Mouse (Mus musculus): ENCODE data around the gene Tirap. TPM values are rescaled to one million over a fixed set of nuclear protein-coding genes. Genes with fewer than 3 reads are reported as not detected.
A peak's percentile ranks its signal among the peaks of the same experiment; 100 is the strongest.

Tirap gene
- 9.7 and 10.5 TPM in 2 replicates for polyA plus RNA-seq (2016; fragmentation: Nextera tagmentation; extraction: Ambion mirVana)

DNA sequence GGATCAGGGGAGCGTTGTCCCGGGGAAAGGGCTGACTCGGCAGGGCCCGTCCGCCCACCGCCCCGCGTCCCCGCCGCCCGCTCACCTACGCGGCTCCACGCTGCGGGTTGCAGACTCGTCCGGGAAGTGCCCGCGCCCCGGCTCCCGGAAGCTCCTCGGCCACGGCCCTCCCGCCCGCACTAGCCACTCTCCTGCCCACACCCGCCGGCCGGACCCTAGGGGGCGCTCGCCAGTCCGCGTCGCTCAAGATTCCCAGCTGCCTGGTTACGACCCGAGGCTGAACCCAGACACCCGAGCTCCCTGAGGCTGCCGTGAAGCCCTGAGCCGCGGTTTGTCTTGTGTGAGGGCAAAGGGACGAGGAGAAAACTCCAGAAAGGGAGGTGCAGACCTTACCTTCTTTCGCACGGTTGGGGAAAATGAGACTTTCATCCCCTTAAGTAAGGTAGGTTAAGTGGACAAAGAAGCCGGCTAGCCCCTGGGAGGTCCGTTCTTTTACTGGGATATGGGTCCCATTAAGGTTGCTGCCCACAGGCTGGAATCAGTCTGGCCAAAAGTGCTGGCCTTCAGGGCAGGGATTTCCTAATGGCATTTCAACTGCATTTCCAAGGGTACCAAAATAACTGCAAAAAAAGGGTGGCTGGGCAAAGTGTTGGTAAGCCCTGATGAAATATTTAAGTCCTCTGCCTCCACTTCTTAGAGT lies at the start of gene Tirap, which contains the start of gene Srpr:
Gene Tirap, minus strand, starts transcription at position 520 of the 700 bp plus-strand sequence.
Gene Srpr, plus strand, starts transcription at position 404 of the 700 bp plus-strand sequence.
- Histone ChIP-seq H3K27me3 (replicated peaks) (no peaks in the 10 kb centered on the region), H3K4me1 (peaks cover 7% of the 10 kb centered on the region; the same call in 1 of the 2 replicates), H3K4me3 (peak within 1 kb of the TSS; percentile 58), H3K4me2 (replicated peaks) (peak within 1 kb of the TSS; percentile 71), H3K9ac (peak within 1 kb of the TSS; percentile 67), H3K9me3 (no peaks in the 10 kb centered on the region), H3K27ac (no peak within 1 kb of the TSS), H3K36me3 (peaks cover 12% of the 10 kb centered on the region)
- under 1% methylated on average over 44 of the region's 44 CpGs for WGBS
- ATAC-seq (ENCODE audit: low FRiP score, low read depth), result peak; percentile 94

- Histone ChIP-seq H3K27ac (no peak overlapping the region), H3K4me2 (replicated peaks) (no peak overlapping the region), H3K27me3 (replicated peaks) (no peaks in the 10 kb centered on the region), H3K9ac (no peak overlapping the region), H3K9me3 (no peaks in the 10 kb centered on the region), H3K36me3 (no peaks in the 10 kb centered on the region), H3K4me1 (peaks cover 3% of the 10 kb centered on the region; the same call in 1 of the 2 replicates), H3K4me3 (no peak overlapping the region)
- no peak for ATAC-seq (ENCODE audit: low FRiP score, low read depth)
Observed at GRCm38 (mm10) chr9:35249476-35249875, 49.4 kb upstream of the Tirap start.

DNA sequence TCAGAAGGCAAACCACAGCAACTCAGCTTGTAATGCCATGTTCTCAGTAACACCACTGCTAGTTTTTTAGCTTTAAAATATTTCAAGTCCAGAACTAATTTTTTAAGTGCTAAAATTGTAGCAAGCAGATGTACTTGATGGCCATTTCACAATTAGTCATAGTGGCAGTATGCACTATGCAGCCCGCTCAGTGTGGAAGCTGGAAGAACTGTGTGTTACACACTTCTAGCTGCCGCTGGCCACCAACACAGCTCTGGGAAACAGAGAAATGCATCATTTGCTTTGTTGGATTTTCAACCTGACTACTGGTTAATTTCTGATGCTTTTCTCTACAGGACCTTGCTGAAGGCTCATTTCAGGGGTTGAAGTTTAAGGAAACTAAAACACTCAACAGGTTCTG lies 47.3 kb upstream of the Tirap start:
- 94% methylated on average over 2 of the region's 2 CpGs for WGBS
- Histone ChIP-seq H3K4me3 (no peak overlapping the region), H3K27ac (no peak overlapping the region), H3K36me3 (no peaks in the 10 kb centered on the region), H3K27me3 (replicated peaks) (no peaks in the 10 kb centered on the region), H3K9me3 (no peaks in the 10 kb centered on the region), H3K4me1 (peaks cover 3% of the 10 kb centered on the region; the same call in 1 of the 2 replicates), H3K4me2 (replicated peaks) (no peak overlapping the region), H3K9ac (no peak overlapping the region)
- ATAC-seq (ENCODE audit: low FRiP score, low read depth), result no peak

- H3K9ac ChIP-seq, result no peak overlapping the region
- peaks cover 7% of the 10 kb centered on the region for H3K36me3 ChIP-seq
Observed at GRCm38 (mm10) chr9:35239734-35240133, 39.6 kb upstream of the Tirap start.

DNA sequence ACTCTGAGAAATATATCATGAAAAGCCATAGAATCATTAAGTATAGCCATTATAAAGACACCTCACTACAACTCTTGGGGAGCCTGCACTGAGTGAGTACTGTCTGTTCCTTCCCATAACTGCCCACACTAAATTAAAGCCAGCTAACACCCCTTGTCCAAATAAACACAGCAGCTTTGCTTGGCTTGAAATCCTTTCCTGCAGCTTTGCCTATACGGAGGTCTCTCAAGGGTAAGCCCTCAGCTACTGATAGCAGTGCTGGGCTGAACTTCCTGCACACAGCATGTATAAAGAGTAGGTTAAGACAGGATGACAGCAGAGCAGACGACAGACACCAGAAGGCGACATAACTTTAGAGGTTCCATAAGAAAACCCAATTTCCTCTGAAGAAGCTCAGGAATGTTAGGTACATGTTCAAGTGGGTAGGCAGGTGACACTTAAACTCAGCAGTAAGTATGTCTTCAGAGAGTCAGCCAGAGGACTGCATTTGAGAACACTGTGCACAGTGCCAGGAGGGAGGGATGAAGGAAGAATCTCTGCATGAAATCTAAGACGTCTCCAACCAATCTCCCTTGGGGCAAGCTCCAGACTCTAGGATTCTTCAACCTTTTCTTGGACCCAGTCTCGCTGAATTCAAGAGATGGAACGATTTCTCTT lies 39.0 kb upstream of the Tirap start:
- Histone ChIP-seq H3K4me1 (no peaks in the 10 kb centered on the region), H3K27ac (no peak overlapping the region), H3K27me3 (replicated peaks) (no peaks in the 10 kb centered on the region), H3K9me3 (no peaks in the 10 kb centered on the region), H3K9ac (no peak overlapping the region), H3K4me3 (no peak overlapping the region), H3K36me3 (peaks cover 14% of the 10 kb centered on the region), H3K4me2 (replicated peaks) (no peak overlapping the region)
- no peak for ATAC-seq (ENCODE audit: low FRiP score, low read depth)
- 80% methylated on average over 6 of the region's 6 CpGs for WGBS

More at GRCm38 (mm10) chr9:35239734-35240133, 39.6 kb upstream of the Tirap start:
- no peak for ATAC-seq (ENCODE audit: low FRiP score, low read depth)
- H3K4me1 ChIP-seq, result peaks cover 2% of the 10 kb centered on the region; the same call in 1 of the 2 replicates
- H3K4me2 ChIP-seq (replicated peaks), result no peak overlapping the region
- no peak overlapping the region for H3K4me3 ChIP-seq
- no peak overlapping the region for H3K27ac ChIP-seq
- no peaks in the 10 kb centered on the region for H3K9me3 ChIP-seq
- no peaks in the 10 kb centered on the region for H3K27me3 ChIP-seq (replicated peaks)
- WGBS, result 83% methylated on average over 1 of the region's 1 CpGs

DNA sequence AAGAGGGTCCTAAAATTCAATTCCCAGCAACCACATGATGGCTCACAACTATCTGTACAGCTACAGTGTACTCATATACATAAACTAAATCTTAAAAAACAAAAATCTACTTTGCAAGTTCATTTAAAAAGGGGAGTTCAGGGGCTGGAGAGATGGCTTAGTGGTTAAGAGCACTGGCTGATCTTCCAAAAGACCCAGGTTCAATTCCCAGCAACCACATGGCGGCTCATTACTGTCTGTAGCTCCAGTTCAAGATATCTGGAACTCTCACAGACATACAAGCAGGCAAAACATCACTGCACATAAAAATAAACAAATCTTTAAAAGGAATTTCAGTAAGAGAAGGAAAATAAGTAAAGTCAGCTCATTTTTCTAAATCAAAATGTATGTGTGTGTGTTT lies 38.3 kb upstream of the Tirap start:
- no peak for ATAC-seq (ENCODE audit: low FRiP score, low read depth)
- Histone ChIP-seq H3K4me2 (replicated peaks) (no peak overlapping the region), H3K4me3 (no peak overlapping the region), H3K27ac (no peak overlapping the region), H3K9ac (no peak overlapping the region), H3K36me3 (peaks cover 18% of the 10 kb centered on the region), H3K27me3 (replicated peaks) (no peaks in the 10 kb centered on the region), H3K4me1 (no peaks in the 10 kb centered on the region), H3K9me3 (no peaks in the 10 kb centered on the region)
- 91% methylated on average over 1 of the region's 1 CpGs for WGBS

DNA sequence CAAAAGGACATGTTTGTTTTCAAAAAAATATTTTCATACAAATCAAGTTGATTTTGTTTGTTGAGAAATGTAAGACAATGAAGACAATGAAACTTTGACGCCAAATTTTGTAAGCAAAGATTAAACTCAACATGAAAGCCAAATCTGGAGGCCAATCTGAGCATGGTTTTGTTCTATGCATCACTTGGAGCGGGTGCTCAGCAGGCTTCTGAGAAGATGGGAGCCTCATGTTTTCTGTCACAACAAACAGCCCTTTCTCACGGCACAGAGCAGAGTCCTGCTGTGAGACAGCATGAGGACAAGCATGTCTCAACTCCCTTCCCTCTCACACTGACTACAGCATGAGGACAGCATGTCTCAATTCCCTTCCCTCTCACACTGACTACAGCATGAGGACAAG lies 35.9 kb upstream of the Tirap start:
- H3K4me1 ChIP-seq, result no peaks in the 10 kb centered on the region
- no peak overlapping the region for H3K9ac ChIP-seq
- no peak for ATAC-seq (ENCODE audit: low FRiP score, low read depth)
- H3K27me3 ChIP-seq (replicated peaks), result no peaks in the 10 kb centered on the region
- H3K4me2 ChIP-seq (replicated peaks), result no peak overlapping the region
- H3K9me3 ChIP-seq, result no peaks in the 10 kb centered on the region
- WGBS, result 57% methylated on average over 3 of the region's 3 CpGs
- H3K27ac ChIP-seq, result no peak overlapping the region
- no peak overlapping the region for H3K4me3 ChIP-seq
- peaks cover 30% of the 10 kb centered on the region for H3K36me3 ChIP-seq

- Histone ChIP-seq H3K4me3 (no peak overlapping the region), H3K27ac (no peak overlapping the region), H3K4me2 (replicated peaks) (no peak overlapping the region), H3K9me3 (no peaks in the 10 kb centered on the region), H3K36me3 (peaks cover 22% of the 10 kb centered on the region), H3K27me3 (replicated peaks) (no peaks in the 10 kb centered on the region), H3K9ac (no peak overlapping the region), H3K4me1 (no peaks in the 10 kb centered on the region)
- 90% methylated on average over 3 of the region's 3 CpGs for WGBS
- ATAC-seq (ENCODE audit: low FRiP score, low read depth), result no peak
Observed at GRCm38 (mm10) chr9:35228671-35229070, 28.6 kb upstream of the Tirap start.

GRCm38 (mm10) chr9:35223466-35223865 lies 23.4 kb upstream of the Tirap start:
- Histone ChIP-seq H3K9ac (no peak overlapping the region), H3K36me3 (peaks cover 46% of the 10 kb centered on the region; the same call in 1 of the 2 replicates)
- ATAC-seq (ENCODE audit: low FRiP score, low read depth), result no peak

GRCm38 (mm10) chr9:35217963-35218362 lies 17.9 kb upstream of the Tirap start:
- WGBS, result 78% methylated on average over 1 of the region's 1 CpGs
- ATAC-seq (ENCODE audit: low FRiP score, low read depth), result no peak
- Histone ChIP-seq H3K27me3 (replicated peaks) (no peaks in the 10 kb centered on the region), H3K9me3 (no peaks in the 10 kb centered on the region), H3K36me3 (peaks cover 83% of the 10 kb centered on the region), H3K4me1 (no peaks in the 10 kb centered on the region), H3K4me3 (no peak overlapping the region), H3K27ac (no peak overlapping the region), H3K4me2 (replicated peaks) (no peak overlapping the region), H3K9ac (no peak overlapping the region)

More at GRCm38 (mm10) chr9:35223466-35223865, 23.4 kb upstream of the Tirap start:
- Histone ChIP-seq H3K27ac (no peak overlapping the region), H3K27me3 (replicated peaks) (no peaks in the 10 kb centered on the region), H3K9me3 (no peaks in the 10 kb centered on the region), H3K4me3 (no peak overlapping the region), H3K4me1 (no peaks in the 10 kb centered on the region), H3K4me2 (replicated peaks) (no peak overlapping the region)
- 97% methylated on average over 3 of the region's 3 CpGs for WGBS

- no peak; the same call in 1 of the 2 replicates for ATAC-seq (ENCODE audit: low FRiP score, low read depth)
- Histone ChIP-seq H3K4me2 (replicated peaks) (peak overlapping the region; percentile 88), H3K4me1 (peaks cover 18% of the 10 kb centered on the region), H3K9me3 (no peaks in the 10 kb centered on the region), H3K36me3 (peaks cover 54% of the 10 kb centered on the region), H3K27me3 (replicated peaks) (no peaks in the 10 kb centered on the region), H3K4me3 (peak overlapping the region; percentile 81), H3K27ac (no peak overlapping the region), H3K9ac (peak overlapping the region; percentile 78)
- WGBS, result 38% methylated on average over 26 of the region's 26 CpGs
Observed at GRCm38 (mm10) chr9:35211573-35212511, 11.8 kb upstream of the Tirap start.
